Mouse (Mus musculus): ENCODE measurements at regions not wholly inside any gene's neighbourhood (a gene's known extent, or its start where the extent isn't known, plus 50 kb on each side); places are given as distances from the start of the nearest gene placed in this dataset.

GRCm38 (mm10) chr12:90398564-90398963, 339.7 kb downstream of the Dio2 start:
- Histone ChIP-seq H3K9me3 (ENCODE audit: low read length) (no peaks in the 10 kb centered on the region), H3K27ac (ENCODE audit: low read depth, low read length) (no peak overlapping the region), H3K4me1 (ENCODE audit: insufficient read depth, low read length) (no peaks in the 10 kb centered on the region), H3K9ac (replicated peaks; ENCODE audit: low read length, poor library complexity, severe bottlenecking) (no peak overlapping the region), H3K36me3 (ENCODE audit: insufficient read depth, low read length) (no peaks in the 10 kb centered on the region), H3K4me3 (ENCODE audit: low read depth, low read length) (no peak overlapping the region), H3K27me3 (ENCODE audit: insufficient read depth, low read length) (no peaks in the 10 kb centered on the region), H3K4me2 (ENCODE audit: low read depth, low read length, poor library complexity, severe bottlenecking) (no peak overlapping the region)
- ATAC-seq (ENCODE audit: low FRiP score): no peak
- DNase-seq (ENCODE audit: low spot score): peak; percentile 34
- TF ChIP-seq CTCF (IDR thresholded peaks at IDR 0.05): peak; percentile 66
- WGBS: 79% methylated on average over 5 of the region's 5 CpGs

Data from midbrain, postnatal 0 days (tissue).